Mouse (Mus musculus) liver, postnatal 0 days (tissue): Measurements from ENCODE around the gene Ptma.

ENCODE experiments used
- CTCF ChIP-seq: sonication (generic); IDR thresholded peaks from 2 replicates; pipeline ENCODE4 v1.5.1; 2016; ENCODE audit warnings: antibody characterized with exemption, low read depth
- EP300 ChIP-seq: IDR thresholded peaks from 2 replicates; pipeline ENCODE4 v1.6.1; 2016; ENCODE audit warnings: antibody characterized with exemption, low read depth, mild to moderate bottlenecking

- TF ChIP-seq EP300 (no peak), CTCF (no peak)
These were observed 27.9 kb upstream of the Ptma start for GRCm38 (mm10) chr1:86498611-86499010.
